Mouse (Mus musculus): Measurements from ENCODE around the gene BC051142.
"Not testable (repeated sequence)": the region's sequence is repeated elsewhere in the genome, so short reads cannot be mapped to it uniquely, and the experiment has no call there.

BC051142 gene

GRCm38 (mm10) chr17:34399394-34399715 is 735 bp downstream of the BC051142 start:
- DNase-seq (ENCODE audit: low spot score), result no peak

- peak; percentile 36 for DNase-seq (ENCODE audit: low spot score)
Observed at GRCm38 (mm10) chr17:34411117-34411516, 12.5 kb downstream of the BC051142 start.

GRCm38 (mm10) chr17:34420014-34420413 is 21.4 kb downstream of the BC051142 start:
- DNase-seq (ENCODE audit: low spot score), result no peak

- DNase-seq (ENCODE audit: low spot score), result no peak
Observed at GRCm38 (mm10) chr17:34427597-34427996, 29.0 kb downstream of the BC051142 start.

GRCm38 (mm10) chr17:34437120-34437519 is 38.5 kb downstream of the BC051142 start:
- DNase-seq (ENCODE audit: low spot score), result no peak

DNA sequence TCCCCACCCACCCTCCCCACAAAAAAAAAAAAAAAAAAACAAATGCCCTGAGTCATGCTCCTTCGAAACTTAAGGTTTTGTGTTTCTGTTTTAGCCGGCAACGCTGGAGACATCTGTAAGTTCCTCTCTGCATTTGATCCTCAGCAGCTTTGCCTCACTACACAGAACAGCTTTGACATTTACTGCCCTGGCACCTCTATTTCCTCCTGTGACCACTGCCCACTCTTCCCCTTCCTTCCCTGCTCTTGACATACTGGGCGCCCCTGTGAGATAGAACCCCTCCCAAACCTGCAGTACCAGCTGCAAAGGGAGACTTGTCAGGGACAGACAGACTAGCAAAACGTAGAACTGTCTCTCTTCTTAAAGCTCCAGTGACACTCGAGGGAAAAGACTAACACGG is 39.0 kb downstream of the BC051142 start:
- DNase-seq (ENCODE audit: low spot score), result no peak

DNA sequence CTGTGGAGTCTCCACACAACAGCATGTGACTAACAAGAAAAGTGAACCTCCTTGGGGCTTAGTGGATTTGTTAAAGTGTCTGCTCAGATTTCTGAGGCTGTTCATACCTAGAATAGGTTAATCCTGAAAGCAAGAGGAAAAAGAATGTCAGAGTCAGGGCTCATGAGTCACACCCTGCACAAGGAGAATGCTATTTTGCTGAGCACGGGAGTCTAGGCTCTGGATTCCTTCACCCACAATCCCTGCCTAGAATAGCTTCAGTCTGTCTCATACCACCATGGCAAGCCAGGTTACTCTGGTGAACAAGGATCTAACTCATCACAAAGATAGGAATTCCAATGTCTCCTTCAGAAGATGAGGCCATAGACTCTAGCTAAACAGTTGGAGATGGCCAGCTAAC is 40.0 kb downstream of the BC051142 start:
- DNase-seq (ENCODE audit: low spot score), result no peak

GRCm38 (mm10) chr17:34439795-34440194 is 41.2 kb downstream of the BC051142 start:
- no peak for DNase-seq (ENCODE audit: low spot score)

DNA sequence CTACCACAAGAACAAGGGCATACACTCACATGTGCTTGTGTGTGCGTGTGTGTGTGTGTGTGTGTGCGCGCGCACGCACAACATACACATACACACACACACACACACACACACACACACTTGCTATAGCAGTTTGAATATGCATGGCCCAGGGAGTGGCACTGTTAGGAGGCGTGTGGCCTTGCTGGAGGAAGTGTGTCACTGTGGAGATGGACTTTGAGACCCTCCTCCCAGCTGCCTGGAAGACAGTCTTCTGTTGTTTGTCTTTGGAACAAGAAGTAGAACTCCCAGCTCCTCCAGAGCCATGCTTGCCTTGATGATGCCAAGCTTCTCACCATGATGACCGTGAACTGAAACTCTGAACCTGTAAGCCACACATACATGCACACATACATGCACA is 43.4 kb downstream of the BC051142 start:
- no peak for DNase-seq (ENCODE audit: low spot score)

- DNase-seq (ENCODE audit: low spot score), result no peak
Observed at GRCm38 (mm10) chr17:34448473-34449041, 49.9 kb downstream of the BC051142 start.

GRCm38 (mm10) chr17:34457668-34458067 is 59.0 kb downstream of the BC051142 start:
- no peak for DNase-seq (ENCODE audit: low spot score)

GRCm38 (mm10) chr17:34459255-34459654 is 60.6 kb downstream of the BC051142 start:
- DNase-seq (ENCODE audit: low spot score), result no peak

DNA sequence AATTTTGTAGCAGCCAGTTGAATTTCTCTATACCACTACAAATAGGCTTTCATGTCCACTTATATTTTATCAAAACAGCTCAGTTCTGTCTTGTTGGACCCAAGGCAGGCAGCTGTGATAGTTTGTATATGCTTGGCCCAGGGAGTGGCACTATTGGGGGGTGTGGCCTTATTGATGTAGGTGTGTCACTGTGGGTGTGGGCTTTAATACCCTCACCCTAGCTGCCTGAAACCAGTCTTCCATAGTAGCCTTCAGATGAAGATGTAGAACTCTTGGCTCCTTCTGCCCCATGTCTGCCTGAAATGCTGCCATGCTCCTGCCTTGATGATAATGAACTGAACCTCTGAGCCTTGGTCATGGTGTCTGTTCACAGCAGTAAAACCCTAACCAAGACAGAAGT is 67.3 kb downstream of the BC051142 start:
- not testable (repeated sequence) for DNase-seq (ENCODE audit: low spot score)

DNA sequence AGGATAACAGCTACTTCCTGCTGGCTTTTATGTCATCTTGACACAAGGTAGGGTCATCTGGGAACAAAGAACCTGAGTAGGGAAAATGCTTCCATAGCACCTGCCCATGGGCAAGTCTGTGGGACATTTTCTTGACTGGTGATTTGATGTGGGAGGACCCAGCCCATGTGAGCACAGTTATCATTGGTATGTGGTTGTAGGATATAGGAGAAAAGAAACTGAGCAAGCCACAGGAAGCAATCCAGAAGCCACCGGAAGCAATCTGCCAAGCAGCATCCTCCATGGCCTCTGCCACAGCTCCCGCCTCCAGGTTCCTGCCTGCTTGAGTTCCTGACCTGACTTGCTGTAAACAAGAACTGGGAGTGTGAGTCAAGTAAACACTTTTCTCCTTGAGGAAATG is 71.9 kb downstream of the BC051142 start:
- DNase-seq (ENCODE audit: low spot score), result no peak

GRCm38 (mm10) chr17:34475060-34475459 is 76.4 kb downstream of the BC051142 start:
- DNase-seq (ENCODE audit: low spot score), result no peak

DNA sequence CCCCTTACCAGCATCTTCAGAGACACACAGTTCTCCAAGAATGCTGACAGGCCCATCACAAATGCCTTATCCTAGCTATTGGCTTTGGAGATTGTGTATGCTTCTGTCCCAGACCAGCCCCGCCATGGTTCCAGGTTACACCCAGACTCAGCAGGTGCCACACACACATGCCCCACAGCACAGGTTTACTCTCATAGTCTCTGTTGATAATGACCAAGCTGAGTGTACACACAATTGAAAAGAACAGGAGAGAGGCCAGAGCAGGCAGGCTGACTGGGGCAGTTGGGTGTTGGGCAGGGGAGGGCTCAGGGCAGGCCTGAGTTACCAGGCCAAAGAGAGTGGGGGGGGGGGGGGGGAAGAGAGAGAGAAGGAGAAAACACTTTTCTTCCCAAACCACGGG is 77.8 kb downstream of the BC051142 start:
- no peak for DNase-seq (ENCODE audit: low spot score)

GRCm38 (mm10) chr17:34477238-34478013 is 78.8 kb downstream of the BC051142 start, which contains the start of gene Btnl4:
TSS of gene Btnl4 (minus strand) at chr17:34477318.
- not testable (repeated sequence) for DNase-seq (ENCODE audit: low spot score)

- DNase-seq (ENCODE audit: low spot score), result no peak
Observed at GRCm38 (mm10) chr17:34492796-34493195, 94.2 kb downstream of the BC051142 start.

GRCm38 (mm10) chr17:34495156-34495555 is 96.5 kb downstream of the BC051142 start:
- not testable (repeated sequence) for DNase-seq (ENCODE audit: low spot score)

- DNase-seq (ENCODE audit: low spot score), result no peak
Observed at GRCm38 (mm10) chr17:34496539-34496938, 97.9 kb downstream of the BC051142 start.

GRCm38 (mm10) chr17:34497319-34497718 is 98.7 kb downstream of the BC051142 start:
- DNase-seq (ENCODE audit: low spot score), result not testable (repeated sequence)

- not testable (repeated sequence) for DNase-seq (ENCODE audit: low spot score)
Observed at GRCm38 (mm10) chr17:34497726-34498125, 99.1 kb downstream of the BC051142 start.

DNA sequence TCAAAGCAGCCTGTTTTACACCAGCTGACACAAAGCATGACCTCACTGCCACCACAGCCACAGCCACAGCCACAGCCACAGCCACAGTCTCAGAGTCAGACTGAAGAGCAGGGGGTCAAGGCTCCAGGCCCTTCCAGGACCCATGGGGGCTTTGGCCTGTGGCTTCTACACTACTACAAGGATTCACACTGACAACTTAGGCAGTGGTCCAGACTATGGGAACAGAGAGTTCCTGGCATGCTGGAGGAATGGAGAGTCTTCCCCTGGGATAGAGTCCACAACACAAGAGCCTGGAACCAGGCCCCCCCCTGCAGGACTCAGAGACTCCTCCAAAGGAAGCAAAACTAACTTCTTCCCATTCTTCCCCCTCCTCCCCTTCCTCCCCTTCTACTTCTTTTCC is 109.0 kb downstream of the BC051142 start:
- DNase-seq (ENCODE audit: low spot score), result no peak

All from ovary, postnatal 36 days (tissue).